Mouse (Mus musculus) T-cell, adult 2 months (primary cell): ENCODE results near the gene Lyar.

Experiments
- DNase-seq: peaks from one replicate; pipeline ENCODE4 v3.0.0; 2022; ENCODE audit warnings: low spot score

The Lyar gene

GRCm38 (mm10) chr5:38255644-38256043, 35.4 kb downstream of the Lyar start:
- DNase-seq: no peak

- DNase-seq: no peak
Measured at GRCm38 (mm10) chr5:38256551-38256950, 36.3 kb downstream of the Lyar start.

GRCm38 (mm10) chr5:38258034-38258772, 37.9 kb downstream of the Lyar start:
- DNase-seq: no peak

- DNase-seq: no peak
Measured at GRCm38 (mm10) chr5:38258773-38259146, 38.5 kb downstream of the Lyar start.

- no peak for DNase-seq
Measured at GRCm38 (mm10) chr5:38259455-38260106, 39.3 kb downstream of the Lyar start.

GRCm38 (mm10) chr5:38260107-38260682, 39.9 kb downstream of the Lyar start, which contains the start of gene Tmem128:
Tmem128 (plus strand) TSS chr5:38260185.
- peak; percentile 62 for DNase-seq

- DNase-seq: no peak
Measured at GRCm38 (mm10) chr5:38270942-38271341, 50.7 kb downstream of the Lyar start.

- no peak for DNase-seq
Measured at GRCm38 (mm10) chr5:38273831-38274230, 53.6 kb downstream of the Lyar start.

- no peak for DNase-seq
Measured at GRCm38 (mm10) chr5:38275771-38276170, 55.5 kb downstream of the Lyar start, which contains the start of gene Otop1. Otop1 (plus strand) TSS chr5:38275972.

GRCm38 (mm10) chr5:38276451-38276850, 56.2 kb downstream of the Lyar start:
- no peak for DNase-seq

GRCm38 (mm10) chr5:38277098-38277866, 57.0 kb downstream of the Lyar start:
- DNase-seq: no peak

- no peak for DNase-seq
Measured at GRCm38 (mm10) chr5:38277936-38278600, 57.8 kb downstream of the Lyar start.

- DNase-seq: no peak
Measured at GRCm38 (mm10) chr5:38280075-38280474, 59.8 kb downstream of the Lyar start.
